Mouse (Mus musculus): ENCODE data around the gene Pgghg.
A peak's percentile ranks its signal among the peaks of the same experiment; 100 is the strongest.
"Not testable (repeated sequence)": the region's sequence is repeated elsewhere in the genome, so short reads cannot be mapped to it uniquely, and the experiment has no call there.

Pgghg gene

GRCm38 (mm10) chr7:140955758-140956555 lies 14.8 kb downstream of the Pgghg start, which contains the start of the genes Gm45717 and Ifitm2:
TSS of gene Gm45717 (minus strand) at chr7:140955937.
TSS of gene Ifitm2 (minus strand) at chr7:140955987.
- DNase-seq (ENCODE audit: low read depth, low spot score), result no peak

- no peak for DNase-seq (ENCODE audit: low read depth, low spot score)
Observed at GRCm38 (mm10) chr7:140956556-140956869, 15.3 kb downstream of the Pgghg start.

GRCm38 (mm10) chr7:140959181-140959901 lies 18.1 kb downstream of the Pgghg start:
- DNase-seq (ENCODE audit: low read depth, low spot score), result peak; percentile 70

GRCm38 (mm10) chr7:140960026-140960425 lies 18.8 kb downstream of the Pgghg start:
- no peak for DNase-seq (ENCODE audit: low read depth, low spot score)

- DNase-seq (ENCODE audit: low read depth, low spot score), result no peak
Observed at GRCm38 (mm10) chr7:140961416-140961815, 20.2 kb downstream of the Pgghg start.

- no peak for DNase-seq (ENCODE audit: low read depth, low spot score)
Observed at GRCm38 (mm10) chr7:140962733-140963132, 21.5 kb downstream of the Pgghg start.

- DNase-seq (ENCODE audit: low read depth, low spot score), result no peak
Observed at GRCm38 (mm10) chr7:140966921-140967320, 25.7 kb downstream of the Pgghg start, which contains the start of gene Ifitm1. TSS of gene Ifitm1 (plus strand) at chr7:140967221.

GRCm38 (mm10) chr7:140967862-140968591 lies 26.8 kb downstream of the Pgghg start:
- no peak for DNase-seq (ENCODE audit: low read depth, low spot score)

GRCm38 (mm10) chr7:140968710-140969109 lies 27.5 kb downstream of the Pgghg start:
- not testable (repeated sequence) for DNase-seq (ENCODE audit: low read depth, low spot score)

GRCm38 (mm10) chr7:140970931-140971330 lies 29.7 kb downstream of the Pgghg start:
- DNase-seq (ENCODE audit: low read depth, low spot score), result no peak

GRCm38 (mm10) chr7:140971479-140972171 lies 30.4 kb downstream of the Pgghg start:
- peak; percentile 36 for DNase-seq (ENCODE audit: low read depth, low spot score)

- no peak for DNase-seq (ENCODE audit: low read depth, low spot score)
Observed at GRCm38 (mm10) chr7:140973396-140974165, 32.4 kb downstream of the Pgghg start.

GRCm38 (mm10) chr7:140974940-140975339 lies 33.7 kb downstream of the Pgghg start:
- no peak for DNase-seq (ENCODE audit: low read depth, low spot score)

- no peak for DNase-seq (ENCODE audit: low read depth, low spot score)
Observed at GRCm38 (mm10) chr7:140975465-140975864, 34.3 kb downstream of the Pgghg start.

GRCm38 (mm10) chr7:140976720-140977119 lies 35.5 kb downstream of the Pgghg start:
- DNase-seq (ENCODE audit: low read depth, low spot score), result not testable (repeated sequence)

- no peak for DNase-seq (ENCODE audit: low read depth, low spot score)
Observed at GRCm38 (mm10) chr7:140981704-140982103, 40.5 kb downstream of the Pgghg start.

- DNase-seq (ENCODE audit: low read depth, low spot score), result no peak
Observed at GRCm38 (mm10) chr7:140982971-140983370, 41.8 kb downstream of the Pgghg start.

GRCm38 (mm10) chr7:140987182-140988138 lies 46.3 kb downstream of the Pgghg start:
- DNase-seq (ENCODE audit: low read depth, low spot score), result peak; percentile 86

- no peak for DNase-seq (ENCODE audit: low read depth, low spot score)
Observed at GRCm38 (mm10) chr7:140989022-140989421, 47.8 kb downstream of the Pgghg start.

- no peak for DNase-seq (ENCODE audit: low read depth, low spot score)
Observed at GRCm38 (mm10) chr7:140990185-140990584, 49.0 kb downstream of the Pgghg start.

Measured in A20 (cell line).